Mouse (Mus musculus) E14TG2a.4 (cell line): ENCODE measurements around the gene Plin2.
"Not testable (repeated sequence)": the region's sequence is repeated elsewhere in the genome, so short reads cannot be mapped to it uniquely, and the experiment has no call there.

Source experiments
- H3K27me3 ChIP-seq: 2 replicates; pipeline ENCODE4 v1.6.1; 2014; ENCODE audit warnings: low read length, control low read depth; ENCODE audit not compliant: insufficient read depth
- H3K36me3 ChIP-seq: 2 replicates; pipeline ENCODE4 v1.6.1; 2014; ENCODE audit warnings: low read length, control low read depth; ENCODE audit not compliant: insufficient read depth
- H3K4me1 ChIP-seq: replicated peaks from 2 replicates; pipeline ENCODE4 v1.6.1; 2014; ENCODE audit warnings: low read depth, low read length, control low read depth
- H3K4me3 ChIP-seq: replicated peaks from 2 replicates; pipeline ENCODE4 v1.5.1; 2014; ENCODE audit warnings: mild to moderate bottlenecking, low read length
- H3K9me3 ChIP-seq: 2 replicates; pipeline ENCODE4 v1.6.1; 2014; ENCODE audit warnings: low read length, control low read depth
- CTCF ChIP-seq: conservative IDR thresholded peaks from 2 replicates; pipeline ENCODE4 v1.5.1; 2014; ENCODE audit warnings: low read length
- NANOG ChIP-seq: IDR thresholded peaks from 2 replicates; pipeline ENCODE4 v1.6.1; 2014; ENCODE audit warnings: borderline replicate concordance, low read length, mixed read lengths
- POU5F1 ChIP-seq: IDR thresholded peaks from 2 replicates; pipeline ENCODE4 v1.6.1; 2014; ENCODE audit warnings: low read length, borderline replicate concordance

Plin2 gene

GRCm38 (mm10) chr4:86676756-86677155 is 6.9 kb upstream of the Plin2 start:
- Histone ChIP-seq H3K4me1 (peaks cover 30% of the 10 kb centered on the region), H3K4me3 (no peak overlapping the region), H3K27me3 (peaks cover 3% of the 10 kb centered on the region; the same call in 1 of the 2 replicates), H3K36me3 (no peaks in the 10 kb centered on the region), H3K9me3 (no peaks in the 10 kb centered on the region)
- TF ChIP-seq CTCF (no peak), NANOG (no peak), POU5F1 (no peak)

- H3K27me3 ChIP-seq, H3K36me3 ChIP-seq, H3K9me3 ChIP-seq, H3K4me3 ChIP-seq: not testable (repeated sequence)
- H3K4me1 ChIP-seq = peaks cover 45% of the 10 kb centered on the region
Observed at GRCm38 (mm10) chr4:86674739-86675138, 4.9 kb upstream of the Plin2 start.

- not testable (repeated sequence) for H3K36me3 ChIP-seq, H3K4me3 ChIP-seq, H3K9me3 ChIP-seq, H3K27me3 ChIP-seq
- H3K4me1 ChIP-seq = peaks cover 49% of the 10 kb centered on the region
Observed at GRCm38 (mm10) chr4:86674150-86674549, 4.3 kb upstream of the Plin2 start.

GRCm38 (mm10) chr4:86672450-86672849 is 2.6 kb upstream of the Plin2 start:
- TF ChIP-seq POU5F1 (no peak), NANOG (no peak), CTCF (no peak)
- peaks cover 5% of the 10 kb centered on the region; the same call in 1 of the 2 replicates for H3K36me3 ChIP-seq
- peaks cover 63% of the 10 kb centered on the region for H3K4me1 ChIP-seq
- H3K9me3 ChIP-seq = no peaks in the 10 kb centered on the region
- no peaks in the 10 kb centered on the region for H3K27me3 ChIP-seq
- H3K4me3 ChIP-seq = no peak overlapping the region

- Histone ChIP-seq H3K27me3 (no peaks in the 10 kb centered on the region), H3K9me3 (no peaks in the 10 kb centered on the region), H3K36me3 (peaks cover 5% of the 10 kb centered on the region; the same call in 1 of the 2 replicates), H3K4me1 (peaks cover 63% of the 10 kb centered on the region), H3K4me3 (peak overlapping the region; percentile 2; the same call in 1 of the 2 replicates)
- no peak for TF ChIP-seq NANOG
- no peak for TF ChIP-seq CTCF
- TF ChIP-seq POU5F1 = no peak
Observed at GRCm38 (mm10) chr4:86671803-86672202, 1.9 kb upstream of the Plin2 start.

- Histone ChIP-seq H3K27me3 (no peaks in the 10 kb centered on the region), H3K9me3 (no peaks in the 10 kb centered on the region), H3K36me3 (peaks cover 5% of the 10 kb centered on the region; the same call in 1 of the 2 replicates)
Observed at GRCm38 (mm10) chr4:86670582-86671306, 884 bp upstream of the Plin2 start.

GRCm38 (mm10) chr4:86669241-86669753 is 563 bp downstream of the Plin2 start:
- not testable (repeated sequence) for H3K9me3 ChIP-seq, H3K36me3 ChIP-seq, H3K27me3 ChIP-seq
- peak overlapping the region; percentile 80 for H3K4me3 ChIP-seq
- peaks cover 61% of the 10 kb centered on the region for H3K4me1 ChIP-seq

More at GRCm38 (mm10) chr4:86670582-86671306, 884 bp upstream of the Plin2 start:
- Histone ChIP-seq H3K4me3 (no peak overlapping the region), H3K4me1 (peaks cover 63% of the 10 kb centered on the region)
- TF ChIP-seq CTCF (no peak), NANOG (no peak), POU5F1 (no peak)

GRCm38 (mm10) chr4:86668290-86669000 is 1.4 kb downstream of the Plin2 start:
- peaks cover 55% of the 10 kb centered on the region for H3K4me1 ChIP-seq
- peaks cover 9% of the 10 kb centered on the region; the same call in 1 of the 2 replicates for H3K36me3 ChIP-seq
- H3K9me3 ChIP-seq = no peaks in the 10 kb centered on the region
- peak overlapping the region; percentile 80 for H3K4me3 ChIP-seq
- TF ChIP-seq POU5F1 (no peak), NANOG (no peak), CTCF (no peak)
- no peaks in the 10 kb centered on the region for H3K27me3 ChIP-seq

- Histone ChIP-seq H3K4me3 (no peak overlapping the region), H3K9me3 (no peaks in the 10 kb centered on the region), H3K4me1 (peaks cover 26% of the 10 kb centered on the region), H3K27me3 (no peaks in the 10 kb centered on the region), H3K36me3 (peaks cover 13% of the 10 kb centered on the region; the same call in 1 of the 2 replicates)
- TF ChIP-seq CTCF (no peak), POU5F1 (no peak), NANOG (no peak)
Observed at GRCm38 (mm10) chr4:86665596-86665995, 4.3 kb downstream of the Plin2 start.
